Mouse (Mus musculus) MEL (cell line): ENCODE measurements around the gene Epo. TPM values are rescaled to one million over a fixed set of nuclear protein-coding genes. Genes with fewer than 3 reads are reported as not detected.

ENCODE experiments used
- DNase-seq: peaks from one replicate; pipeline ENCODE4 v3.0.0; 2011; ENCODE audit warnings: low read depth, low spot score
- H3K27ac ChIP-seq: 2 replicates; pipeline ENCODE4 v1.5.1; 2012; ENCODE audit warnings: low read depth, mild to moderate bottlenecking, control low read depth, low read length, moderate library complexity; ENCODE audit not compliant: control insufficient read depth
- H3K27me3 ChIP-seq, 2 experiments: fragments of 150-350 bp in 1 of 2; sonication (generic) in 1 of 2; 2 replicates each; pipeline ENCODE4 v1.6.1; 2012; ENCODE audit warnings: low read length in 2 of 2, mild to moderate bottlenecking in 2 of 2, improper control_type of control experiment in 1 of 2, moderate library complexity in 1 of 2; ENCODE audit not compliant: insufficient read depth in 2 of 2, control insufficient read depth in 1 of 2
- H3K36me3 ChIP-seq, 2 experiments: 2 replicates each; pipeline ENCODE4 v1.6.1; 2012 to 2014; ENCODE audit warnings: low read length in 2 of 2, improper control_type of control experiment in 1 of 2, inconsistent platforms in 1 of 2, mild to moderate bottlenecking in 1 of 2; ENCODE audit not compliant: insufficient read depth in 2 of 2, control insufficient read depth in 1 of 2
- H3K4me1 ChIP-seq, 2 experiments: fragments of 150-350 bp in 1 of 2; sonication (generic) in 1 of 2; 2 replicates each; pipeline ENCODE4 v1.6.1; 2012; ENCODE audit warnings: low read length in 2 of 2, improper control_type of control experiment in 1 of 2, mild to moderate bottlenecking in 1 of 2; ENCODE audit not compliant: insufficient read depth in 2 of 2, control insufficient read depth in 1 of 2
- H3K4me3 ChIP-seq, 2 experiments: fragments of 150-350 bp in 1 of 2; sonication (generic) in 1 of 2; 2 replicates each; pipeline ENCODE4 v1.5.1; 2012; ENCODE audit warnings: low read depth in 2 of 2, low read length in 2 of 2, mild to moderate bottlenecking in 2 of 2, moderate library complexity in 2 of 2, control low read depth in 1 of 2, improper control_type of control experiment in 1 of 2; ENCODE audit not compliant: control insufficient read depth in 1 of 2, insufficient read depth in 1 of 2
- H3K79me2 ChIP-seq: 2 replicates; pipeline ENCODE4 v1.6.1; 2012; ENCODE audit warnings: mild to moderate bottlenecking, low read length, moderate library complexity; ENCODE audit not compliant: control insufficient read depth, poor library complexity, insufficient read depth
- H3K9ac ChIP-seq: 2 replicates; pipeline ENCODE4 v1.6.1; 2012; ENCODE audit warnings: low read depth, mild to moderate bottlenecking, control low read depth, low read length, moderate library complexity; ENCODE audit not compliant: control insufficient read depth, poor library complexity, severe bottlenecking
- H3K9me3 ChIP-seq: fragments of 150-350 bp; sonication (generic); replicated peaks from 2 replicates; pipeline ENCODE4 v1.6.1; 2012; ENCODE audit warnings: mild to moderate bottlenecking, low read length, improper control_type of control experiment, moderate library complexity; ENCODE audit not compliant: insufficient read depth
- BHLHE40 ChIP-seq: IDR thresholded peaks from 2 replicates; pipeline ENCODE4 v1.6.1; 2012; ENCODE audit warnings: low read depth, mild to moderate bottlenecking, inconsistent platforms, low read length, improper control_type of control experiment, borderline replicate concordance
- ELF1 ChIP-seq: IDR thresholded peaks from 2 replicates; pipeline ENCODE4 v1.6.1; 2014; ENCODE audit warnings: low read depth, mild to moderate bottlenecking, inconsistent platforms, low read length, improper control_type of control experiment, moderate library complexity
- ETS1 ChIP-seq: IDR thresholded peaks from 2 replicates; pipeline ENCODE4 v1.6.1; 2012; ENCODE audit warnings: low read depth, mild to moderate bottlenecking, inconsistent platforms, low read length, improper control_type of control experiment, moderate library complexity
- GATA1 ChIP-seq: IDR thresholded peaks from 2 replicates; pipeline ENCODE4 v1.6.1; 2011; ENCODE audit warnings: low read depth, low read length, improper control_type of control experiment
- KAT2A ChIP-seq: conservative IDR thresholded peaks from 2 replicates; pipeline ENCODE4 v1.6.1; 2012; ENCODE audit warnings: low read depth, low read length, improper control_type of control experiment, inconsistent platforms
- MAFK ChIP-seq: IDR thresholded peaks from 2 replicates; pipeline ENCODE4 v1.6.1; 2011; ENCODE audit warnings: low read depth, mild to moderate bottlenecking, low read length, improper control_type of control experiment, borderline replicate concordance
- MAX ChIP-seq: IDR thresholded peaks from 2 replicates; pipeline ENCODE4 v1.6.1; 2011; ENCODE audit warnings: low read length, improper control_type of control experiment
- MEF2A ChIP-seq: IDR thresholded peaks from 2 replicates; pipeline ENCODE4 v1.6.1; 2014; ENCODE audit warnings: low read depth, mild to moderate bottlenecking, inconsistent platforms, low read length, improper control_type of control experiment; ENCODE audit not compliant: poor library complexity, insufficient replicate concordance, severe bottlenecking; ENCODE audit errors: extremely low read depth
- MYC ChIP-seq: IDR thresholded peaks from 2 replicates; pipeline ENCODE4 v1.6.1; 2011; ENCODE audit warnings: low read depth, mild to moderate bottlenecking, low read length, improper control_type of control experiment, moderate library complexity
- NRF1 ChIP-seq: IDR thresholded peaks from 2 replicates; pipeline ENCODE4 v1.6.1; 2014; ENCODE audit warnings: low read depth, mild to moderate bottlenecking, inconsistent platforms, low read length, improper control_type of control experiment, moderate library complexity; ENCODE audit not compliant: poor library complexity, insufficient read depth, severe bottlenecking
- POLR2A ChIP-seq, 2 experiments: IDR thresholded peaks; 2 replicates each; pipeline ENCODE4 v1.6.1; 2011 to 2012; ENCODE audit warnings: low read length in 2 of 2, mild to moderate bottlenecking in 2 of 2, control low read depth in 1 of 2, improper control_type of control experiment in 1 of 2, low read depth in 1 of 2, moderate library complexity in 1 of 2; ENCODE audit not compliant: control insufficient read depth in 1 of 2, insufficient read depth in 1 of 2, poor library complexity in 1 of 2
- POLR2AphosphoS5 ChIP-seq: IDR thresholded peaks from 2 replicates; pipeline ENCODE4 v1.6.1; 2012; ENCODE audit warnings: low read depth, borderline replicate concordance, mild to moderate bottlenecking, inconsistent platforms, low read length, moderate library complexity, mixed read lengths
- RAD21 ChIP-seq: IDR thresholded peaks from 2 replicates; pipeline ENCODE4 v1.6.1; 2011; ENCODE audit warnings: mild to moderate bottlenecking, low read depth, low read length, improper control_type of control experiment
- SIN3A ChIP-seq: IDR thresholded peaks from 2 replicates; pipeline ENCODE4 v1.6.1; 2012; ENCODE audit warnings: low read length, improper control_type of control experiment, inconsistent platforms
- TAL1 ChIP-seq: IDR thresholded peaks from 2 replicates; pipeline ENCODE4 v1.6.1; 2012; ENCODE audit warnings: mild to moderate bottlenecking, inconsistent platforms, low read length, moderate library complexity, mixed read lengths
- USF1 ChIP-seq: IDR thresholded peaks from 2 replicates; pipeline ENCODE4 v1.6.1; 2014; ENCODE audit warnings: low read depth, mild to moderate bottlenecking, inconsistent platforms, low read length, improper control_type of control experiment, moderate library complexity
- ZKSCAN1 ChIP-seq: IDR thresholded peaks from 2 replicates; pipeline ENCODE4 v1.6.1; 2012; ENCODE audit warnings: low read depth, mild to moderate bottlenecking, inconsistent platforms, low read length, improper control_type of control experiment, moderate library complexity
- polyA plus RNA-seq, 2 experiments: library from polyadenylated mRNA; stranded (reverse) in 1 of 2; unstranded in 1 of 2; fragments of >175 nt in 1 of 2; fragments of >200 nt in 1 of 2; gene quantifications; 2 replicates each; pipeline versions ENCODE4 v1.2.1 to v1.2.4; 2012; ENCODE audit warnings: low replicate concordance in 2 of 2, low read depth in 1 of 2; ENCODE audit not compliant: insufficient read length in 2 of 2, insufficient read depth in 1 of 2, missing spikeins in 1 of 2
- total RNA-seq: library from RNA; depleted of rRNA; stranded (reverse); fragments of 300-350 nt; gene quantifications from 2 replicates; pipeline ENCODE4 v1.2.3, GENCODE M21; 2012

Epo gene
- total and polyA plus RNA-seq, 3 experiments, result not detected

GRCm38 (mm10) chr5:137501709-137502666 is 31.1 kb downstream of the Epo start, which contains the start of gene Pop7 (continued):
- no peak for TF ChIP-seq POLR2AphosphoS5
- no peak for TF ChIP-seq ETS1
- no peak for TF ChIP-seq BHLHE40
- peak; percentile 19 for TF ChIP-seq RAD21
- peak; percentile 96 for TF ChIP-seq MYC
- TF ChIP-seq KAT2A, result peak; percentile 84
- peak; percentile 92 for TF ChIP-seq ELF1
- peak; percentile 88 for TF ChIP-seq GATA1
- TF ChIP-seq MAX, result peak; percentile 89
- peak; percentile 82 for TF ChIP-seq SIN3A
- no peak for TF ChIP-seq TAL1
- no peak for TF ChIP-seq MAFK
- TF ChIP-seq USF1, result peak; percentile 95
- TF ChIP-seq NRF1, result peak; percentile 100

GRCm38 (mm10) chr5:137500186-137500585 is 32.9 kb downstream of the Epo start:
- peaks cover 13% of the 10 kb centered on the region for H3K79me2 ChIP-seq
- no peak for DNase-seq
- H3K9me3 ChIP-seq, result no peaks in the 10 kb centered on the region
- H3K4me3 ChIP-seq, result no peak overlapping the region
- H3K4me1 ChIP-seq, result peaks cover 4 to 11% of the 10 kb centered on the region in 2 experiments; a peak in 3 of 4 replicates
- peaks cover 2 to 3% of the 10 kb centered on the region in 2 experiments; a peak in 2 of 4 replicates for H3K27me3 ChIP-seq
- no peak overlapping the region for H3K27ac ChIP-seq
- no peak overlapping the region for H3K9ac ChIP-seq
- peaks cover 0 to 15% of the 10 kb centered on the region in 2 experiments; a peak in 3 of 4 replicates for H3K36me3 ChIP-seq
- TF ChIP-seq ZKSCAN1 (no peak), POLR2A (IDR thresholded peaks at IDR 0.05; ENCODE audit: control insufficient read depth in 1 of 2, insufficient read depth in 1 of 2, low read depth in 1 of 2, low read length in 2 of 2, poor library complexity in 1 of 2) (0 out of 4 replicates have a peak, but pooled peaks of 1 of the 2 experiments have one; percentile 4), USF1 (no peak), MEF2A (no peak)
- TF ChIP-seq, all 39 proteins: peak for 1
